Mouse (Mus musculus): ENCODE measurements at regions not wholly inside any gene's neighbourhood (a gene's known extent, or its start where the extent isn't known, plus 50 kb on each side); places are given as distances from the start of the nearest gene placed in this dataset.

GRCm38 (mm10) chr14:106365624-106366118 is 259.7 kb downstream of the Trim52 start:
- TF ChIP-seq CTCF (IDR thresholded peaks at IDR 0.05; ENCODE audit: borderline replicate concordance, insufficient read depth, low read depth, low read length) (no peak), POLR2A (IDR thresholded peaks at IDR 0.05; ENCODE audit: borderline replicate concordance, insufficient read depth, low read length) (no peak)

All from cerebellum, adult 2 months (tissue).